Mouse (Mus musculus) small intestine, adult 2 months (tissue): ENCODE measurements around the gene Tle3.

Source experiments
- CTCF ChIP-seq: fragments of 200-500 bp; IDR thresholded peaks from 2 replicates; pipeline ENCODE4 v1.5.1; 2012; ENCODE audit warnings: low read depth, mild to moderate bottlenecking, control low read depth, inconsistent platforms, low read length, moderate library complexity, mixed read lengths; ENCODE audit not compliant: insufficient replicate concordance, insufficient read length; ENCODE audit errors: extremely low read depth
- POLR2A ChIP-seq: fragments of 200-500 bp; IDR thresholded peaks from 2 replicates; pipeline ENCODE4 v1.6.1; 2012; ENCODE audit warnings: low read depth, mild to moderate bottlenecking, control low read depth, inconsistent platforms, low read length, moderate library complexity

GRCm38 (mm10) chr9:61426493-61426892 is 54.3 kb downstream of the Tle3 start:
- TF ChIP-seq POLR2A: no peak
- no peak for TF ChIP-seq CTCF
